Comparison of ENCODE assay signal across 15 mouse cellular contexts in the genomic region with DNA sequence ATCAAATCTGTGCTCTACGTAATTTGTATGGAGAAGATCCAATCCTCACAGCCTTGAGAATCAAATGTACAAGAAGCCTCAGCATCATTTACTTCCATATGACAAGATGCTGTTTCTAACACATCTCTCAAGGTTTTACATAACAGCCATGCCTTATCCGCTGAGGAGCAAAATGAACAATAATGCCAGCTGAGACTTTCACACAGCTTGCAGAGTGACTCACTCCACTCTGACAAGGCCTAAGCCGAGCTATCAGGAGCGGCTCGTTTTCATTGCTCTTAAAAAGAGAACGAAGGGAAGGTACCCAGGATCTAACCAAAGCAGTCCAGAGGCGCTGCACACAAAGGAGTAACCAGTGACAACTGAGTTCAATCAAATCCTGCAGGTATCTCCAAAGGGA.
A peak's percentile ranks its signal among the peaks of the same experiment; 100 is the strongest.
DNase-seq lines count a peak whose midpoint lies in the region; ATAC-seq and TF ChIP-seq lines count a peak whose summit lies in the region.
"Had no signal": no experiment of that assay in that cellular context is flagged by ENCODE, and none has a peak within 500 bp of the region (broad histone marks: within the 10 kb centered on the region; RNA-seq: fewer than 3 reads in every experiment).

No protein-coding gene starts in this region.

- WGBS in forebrain, embryonic 16.5 days, result 36% methylated on average over 7 of the region's 7 CpGs

- peak; percentile 0 for DNase-seq in left cerebral cortex, adult 11 months (ENCODE audit: low spot score)
- DNase-seq in left cerebral cortex, postnatal 4 days, result no peak
- DNase-seq in left cerebral cortex, adult 2 months (ENCODE audit: extremely low spot score in 1 of 2, low spot score in 2 of 2), result peak; percentile 17 to 18
- DNase-seq in right cerebral cortex, postnatal 4 days, result peak; percentile 4
- DNase-seq in cerebellum, postnatal 36 days, result no peak
- DNase-seq: cerebellum, postnatal 14 days; liver, embryonic 13.5 days; lung, postnatal 10 days had no signal

- TF ChIP-seq CTCF in left cerebral cortex, adult 2 months (IDR thresholded peaks at IDR 0.05), result no peak

- H3K4me2 ChIP-seq in forebrain, embryonic 16.5 days (ENCODE audit: low read length), result no peak overlapping the region
- H3K4me2 ChIP-seq: embryonic facial prominence, embryonic 13.5 days; heart, embryonic 11.5 days; liver, embryonic 13.5 days; stomach, embryonic 15.5 days had no signal

- H3K4me1 ChIP-seq in forebrain, embryonic 16.5 days (replicated peaks; ENCODE audit: control insufficient read depth, insufficient read depth, low read length), result peaks cover 4% of the 10 kb centered on the region; the same call in 1 of the 2 replicates
- H3K4me1 ChIP-seq: embryonic facial prominence, embryonic 13.5 days; liver, embryonic 13.5 days; stomach, embryonic 15.5 days had no signal

- H3K27me3 ChIP-seq in forebrain, embryonic 16.5 days (replicated peaks; ENCODE audit: control insufficient read depth, insufficient read depth, low read length), result no peaks in the 10 kb centered on the region
- H3K27me3 ChIP-seq: CH12.LX; embryonic facial prominence, embryonic 13.5 days; liver, embryonic 13.5 days; stomach, embryonic 15.5 days had no signal

- no peak overlapping the region for H3K9ac ChIP-seq in forebrain, embryonic 16.5 days (replicated peaks; ENCODE audit: low read depth, low read length)
- H3K9ac ChIP-seq: embryonic facial prominence, embryonic 13.5 days; liver, embryonic 13.5 days; stomach, embryonic 15.5 days had no signal

- peak; percentile 63 for ATAC-seq in forebrain, embryonic 16.5 days
- ATAC-seq in erythroblast, adult 5-6 weeks (replicated peaks; ENCODE audit: low FRiP score, poor library complexity, severe bottlenecking), result no peak
- ATAC-seq: intestine, postnatal 0 days had no signal

- no peaks in the 10 kb centered on the region for H3K9me3 ChIP-seq in forebrain, embryonic 16.5 days (ENCODE audit: control insufficient read depth, low read length)
- H3K9me3 ChIP-seq: embryonic facial prominence, embryonic 13.5 days; liver, embryonic 13.5 days; stomach, embryonic 15.5 days had no signal

- no peak overlapping the region for H3K4me3 ChIP-seq in forebrain, embryonic 16.5 days (replicated peaks; ENCODE audit: low read length)
- no peak overlapping the region for H3K4me3 ChIP-seq in left cerebral cortex, adult 2 months
- H3K4me3 ChIP-seq: embryonic facial prominence, embryonic 13.5 days; liver, embryonic 13.5 days; stomach, embryonic 15.5 days had no signal

- H3K27ac ChIP-seq in forebrain, embryonic 16.5 days (ENCODE audit: low read length), result no peak overlapping the region
- no peak overlapping the region for H3K27ac ChIP-seq in left cerebral cortex, adult 2 months
- H3K27ac ChIP-seq: embryonic facial prominence, embryonic 13.5 days; liver, embryonic 13.5 days; stomach, embryonic 15.5 days had no signal

- no peaks in the 10 kb centered on the region for H3K36me3 ChIP-seq in forebrain, embryonic 16.5 days (ENCODE audit: control insufficient read depth, insufficient read depth)
- H3K36me3 ChIP-seq: embryonic facial prominence, embryonic 13.5 days; liver, embryonic 13.5 days; stomach, embryonic 15.5 days had no signal

- intact Hi-C loops in left cerebral cortex, postnatal 4 days (cut with DNase I), result no loop called here
- intact Hi-C loops in left cerebral cortex, adult 2 months (cut with DNase I), result no loop called here

Comparison
In these comparisons a context has a peak if more than half of its experiments do, and no peak if none do; other contexts are left out.
1. DNase-seq: peak in left cerebral cortex, adult 11 months (single experiment), left cerebral cortex, adult 2 months (2 of 2) and right cerebral cortex, postnatal 4 days (single experiment); none in left cerebral cortex, postnatal 4 days (single experiment) and cerebellum, postnatal 36 days (0 of 2).